Mouse (Mus musculus) megakaryocyte, embryonic 14.5 days (primary cell): ENCODE measurements around the gene Ccdc34. TPM values are rescaled to one million over a fixed set of nuclear protein-coding genes. Genes with fewer than 3 reads are reported as not detected.

Experiments
- H3K27me3 ChIP-seq: replicated peaks from 2 replicates; pipeline ENCODE3; 2012; ENCODE audit warnings: inconsistent platforms
- H3K36me3 ChIP-seq: replicated peaks from 2 replicates; pipeline ENCODE3; 2012; ENCODE audit warnings: low read length, inconsistent platforms, mixed read lengths
- H3K4me1 ChIP-seq: 2 replicates; pipeline ENCODE4 v1.6.1; 2012; ENCODE audit warnings: inconsistent platforms
- H3K4me3 ChIP-seq: replicated peaks from 2 replicates; pipeline ENCODE3; 2012; ENCODE audit warnings: moderate library complexity, mild to moderate bottlenecking, inconsistent platforms
- H3K9me3 ChIP-seq: 2 replicates; pipeline ENCODE4 v1.6.1; 2012; ENCODE audit warnings: inconsistent platforms
- FLI1 ChIP-seq: IDR thresholded peaks from 2 replicates; pipeline ENCODE4 v1.6.1; 2012; ENCODE audit warnings: low read length, inconsistent platforms, mixed read lengths
- GATA1 ChIP-seq: IDR thresholded peaks from 3 replicates; pipeline ENCODE4 v1.6.1; 2012; ENCODE audit warnings: mixed read lengths, low read length, inconsistent platforms, borderline replicate concordance
- polyA plus RNA-seq: library from polyadenylated mRNA; stranded (reverse); fragments of >175 nt; gene quantifications from 2 replicates; pipeline ENCODE4 v1.2.3, GENCODE M21; 2012; ENCODE audit warnings: low replicate concordance; ENCODE audit not compliant: insufficient read depth

Gene Ccdc34
- polyA plus RNA-seq, 1 experiment: 13.8 TPM

DNA sequence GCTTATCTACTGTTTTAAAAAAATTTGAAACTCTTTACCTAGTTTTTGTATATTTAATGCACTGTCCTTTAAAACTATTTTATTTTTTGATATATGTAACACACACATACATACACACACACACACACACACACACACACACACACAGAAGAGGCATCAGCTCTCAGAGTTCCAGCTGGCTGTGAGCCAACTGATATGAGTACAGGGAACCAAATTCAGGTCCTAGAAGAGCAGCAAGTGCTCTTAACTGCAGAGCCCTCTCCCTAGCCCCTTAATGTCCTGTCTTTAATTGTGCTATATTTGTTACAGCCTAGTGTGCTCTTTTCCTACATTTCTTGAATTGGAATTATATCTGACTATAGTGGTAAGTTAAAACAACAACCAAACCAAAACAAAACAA is 38.4 kb upstream of the Ccdc34 start:
- Histone ChIP-seq H3K9me3 (no peaks in the 10 kb centered on the region), H3K4me3 (no peak overlapping the region), H3K36me3 (no peaks in the 10 kb centered on the region), H3K4me1 (no peaks in the 10 kb centered on the region), H3K27me3 (no peaks in the 10 kb centered on the region)
- TF ChIP-seq GATA1: no peak
- TF ChIP-seq FLI1: no peak

DNA sequence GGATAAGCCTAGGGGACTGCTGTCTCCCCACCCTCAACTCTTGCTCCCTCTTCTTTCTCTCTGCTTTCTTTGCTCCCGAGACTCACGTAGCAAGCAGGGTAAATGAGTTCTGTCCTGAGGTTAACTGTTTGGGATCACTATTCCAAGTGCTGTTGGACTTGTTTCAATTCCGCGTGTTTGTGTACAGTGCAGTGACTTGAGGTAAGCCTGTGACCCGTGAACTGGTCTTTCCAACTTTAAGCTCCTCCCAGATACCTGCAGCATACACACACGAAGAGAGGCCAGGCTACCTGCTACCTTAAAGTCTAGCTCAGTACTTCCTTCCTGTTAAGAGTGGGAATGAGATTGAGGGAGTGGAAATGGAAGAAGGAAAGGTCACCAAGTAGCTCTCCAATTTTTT is 34.2 kb upstream of the Ccdc34 start:
- Histone ChIP-seq H3K36me3 (no peaks in the 10 kb centered on the region), H3K27me3 (no peaks in the 10 kb centered on the region), H3K4me1 (no peaks in the 10 kb centered on the region; the same call in 1 of the 2 replicates), H3K9me3 (no peaks in the 10 kb centered on the region; the same call in 1 of the 2 replicates), H3K4me3 (no peak overlapping the region)
- TF ChIP-seq GATA1 (no peak), FLI1 (no peak)

DNA sequence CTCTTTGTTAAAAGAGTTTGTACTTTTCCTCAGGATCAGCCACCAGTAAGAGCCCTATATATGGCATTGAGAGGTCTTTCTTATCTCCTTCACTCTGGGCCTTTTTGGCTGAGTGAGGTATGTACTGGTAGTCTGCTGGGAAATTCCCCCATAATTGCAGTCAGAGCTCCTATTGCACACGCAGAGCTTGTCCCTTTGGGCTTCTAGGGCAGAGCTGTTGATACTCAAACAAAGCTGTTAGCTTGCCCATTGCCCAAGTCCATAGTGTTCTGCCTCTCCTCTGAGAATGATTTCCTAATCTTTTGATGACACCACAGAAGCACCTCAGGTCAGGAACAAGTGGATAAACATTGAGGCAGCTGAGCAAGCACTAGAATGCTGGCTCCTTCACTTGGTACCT is 32.7 kb upstream of the Ccdc34 start:
- Histone ChIP-seq H3K27me3 (no peaks in the 10 kb centered on the region), H3K9me3 (no peaks in the 10 kb centered on the region; the same call in 1 of the 2 replicates), H3K4me3 (no peak overlapping the region), H3K4me1 (no peaks in the 10 kb centered on the region; the same call in 1 of the 2 replicates), H3K36me3 (no peaks in the 10 kb centered on the region)
- TF ChIP-seq GATA1 (no peak), FLI1 (no peak)

DNA sequence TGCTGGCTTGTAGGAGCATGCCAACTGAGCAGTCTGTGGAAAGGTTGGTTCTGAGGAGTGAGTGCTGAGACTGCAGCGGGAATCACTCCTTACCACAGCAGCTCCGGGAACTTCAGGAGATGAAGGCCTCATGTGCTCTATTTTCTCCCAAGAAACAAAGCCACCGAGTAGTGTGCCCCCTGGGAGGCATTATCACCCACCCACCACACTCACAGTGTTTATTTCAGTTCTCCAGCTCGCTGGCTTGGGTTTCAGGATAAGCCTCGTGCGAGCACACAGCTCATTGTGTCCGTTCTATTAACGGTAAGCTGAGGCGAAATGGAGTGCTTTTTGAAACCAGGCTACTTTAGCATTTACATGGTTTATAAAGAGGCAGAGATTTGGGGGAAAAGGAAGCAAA is 32.1 kb upstream of the Ccdc34 start:
- TF ChIP-seq FLI1 (no peak), GATA1 (no peak)
- no peaks in the 10 kb centered on the region for H3K27me3 ChIP-seq
- H3K9me3 ChIP-seq: no peaks in the 10 kb centered on the region; the same call in 1 of the 2 replicates
- no peaks in the 10 kb centered on the region; the same call in 1 of the 2 replicates for H3K4me1 ChIP-seq
- no peaks in the 10 kb centered on the region for H3K36me3 ChIP-seq
- no peak overlapping the region for H3K4me3 ChIP-seq

DNA sequence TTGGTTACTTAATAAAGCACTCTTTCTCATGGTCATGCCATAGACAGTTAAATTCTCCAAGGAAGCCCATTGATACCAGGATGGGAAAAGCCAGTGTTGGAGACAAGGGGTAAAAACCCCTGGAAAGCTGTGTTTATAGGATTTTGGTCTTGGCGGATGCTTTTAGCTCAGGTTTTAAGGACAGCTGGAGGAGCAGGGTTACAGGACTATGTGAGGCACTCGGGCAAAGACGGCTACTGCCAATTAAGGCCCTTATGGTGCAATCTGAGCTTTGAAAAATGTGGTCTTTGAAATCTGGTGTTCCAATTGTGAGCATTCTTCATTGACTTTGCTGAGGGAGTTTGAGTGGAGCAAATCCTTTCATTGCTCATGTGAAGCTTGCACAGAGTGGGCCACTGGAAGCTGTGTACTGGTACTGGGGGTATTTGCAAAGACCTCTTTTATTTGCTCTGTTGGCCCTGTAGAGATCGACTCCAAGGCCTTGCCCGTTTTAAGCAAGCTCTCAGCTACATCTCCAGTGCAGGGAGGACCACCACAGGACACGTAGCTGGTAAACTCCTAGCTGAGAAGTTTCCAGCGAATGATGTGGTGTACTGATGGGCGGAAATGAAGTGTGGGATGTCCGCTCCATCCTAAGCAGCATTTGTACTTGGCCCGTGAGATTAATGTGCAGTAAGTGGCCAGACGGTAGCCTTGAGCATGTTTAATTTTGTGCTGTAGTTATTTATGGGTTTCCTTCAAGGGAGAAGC is 31.4 kb upstream of the Ccdc34 start:
- H3K4me3 ChIP-seq: no peak overlapping the region
- H3K27me3 ChIP-seq: no peaks in the 10 kb centered on the region
- no peaks in the 10 kb centered on the region; the same call in 1 of the 2 replicates for H3K9me3 ChIP-seq
- no peaks in the 10 kb centered on the region; the same call in 1 of the 2 replicates for H3K4me1 ChIP-seq
- no peak for TF ChIP-seq GATA1
- TF ChIP-seq FLI1: no peak
- no peaks in the 10 kb centered on the region for H3K36me3 ChIP-seq

DNA sequence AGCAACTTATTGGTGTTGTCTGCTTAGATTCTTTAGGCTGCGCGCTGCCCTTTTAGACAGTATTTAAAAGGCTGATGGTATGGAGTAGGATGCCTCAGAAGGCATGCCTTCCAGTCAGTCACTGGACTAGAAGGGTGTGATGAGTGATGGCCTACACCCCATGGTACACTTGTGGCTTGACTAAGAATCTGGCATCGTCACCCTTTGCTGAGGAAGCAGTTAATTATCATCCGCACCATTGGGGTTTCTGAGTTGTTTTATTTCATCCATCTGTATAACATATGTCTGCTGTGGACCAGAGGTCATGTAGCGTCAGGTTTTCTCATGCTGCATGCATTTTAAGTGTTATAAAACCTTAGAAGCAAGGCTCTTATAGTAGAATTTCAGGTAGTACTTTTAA is 29.7 kb upstream of the Ccdc34 start:
- Histone ChIP-seq H3K36me3 (no peaks in the 10 kb centered on the region), H3K4me3 (no peak overlapping the region), H3K9me3 (no peaks in the 10 kb centered on the region; the same call in 1 of the 2 replicates), H3K27me3 (no peaks in the 10 kb centered on the region), H3K4me1 (no peaks in the 10 kb centered on the region; the same call in 1 of the 2 replicates)
- no peak for TF ChIP-seq FLI1
- TF ChIP-seq GATA1: no peak

DNA sequence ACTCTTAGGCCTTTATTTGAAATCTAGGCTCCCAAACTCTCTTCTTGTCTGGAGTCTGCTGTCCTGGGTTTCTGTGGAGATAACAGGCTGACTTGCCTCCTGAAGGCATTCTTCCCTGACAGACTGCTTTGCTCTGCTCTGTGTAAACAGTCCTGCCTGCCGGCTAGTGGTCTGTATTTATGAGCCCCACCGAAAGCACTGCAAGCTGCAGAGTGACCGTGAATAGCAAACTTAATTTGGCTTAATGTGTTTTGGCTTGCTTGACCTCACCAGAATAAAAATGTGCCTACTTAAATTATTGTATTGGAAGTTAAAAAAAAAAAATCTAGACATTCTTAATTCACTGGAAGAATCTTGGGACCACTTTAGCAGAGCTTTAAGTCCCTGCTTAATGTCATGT is 28.4 kb upstream of the Ccdc34 start:
- no peaks in the 10 kb centered on the region for H3K36me3 ChIP-seq
- H3K4me1 ChIP-seq: no peaks in the 10 kb centered on the region; the same call in 1 of the 2 replicates
- H3K9me3 ChIP-seq: no peaks in the 10 kb centered on the region; the same call in 1 of the 2 replicates
- H3K27me3 ChIP-seq: no peaks in the 10 kb centered on the region
- no peak for TF ChIP-seq GATA1
- H3K4me3 ChIP-seq: no peak overlapping the region

DNA sequence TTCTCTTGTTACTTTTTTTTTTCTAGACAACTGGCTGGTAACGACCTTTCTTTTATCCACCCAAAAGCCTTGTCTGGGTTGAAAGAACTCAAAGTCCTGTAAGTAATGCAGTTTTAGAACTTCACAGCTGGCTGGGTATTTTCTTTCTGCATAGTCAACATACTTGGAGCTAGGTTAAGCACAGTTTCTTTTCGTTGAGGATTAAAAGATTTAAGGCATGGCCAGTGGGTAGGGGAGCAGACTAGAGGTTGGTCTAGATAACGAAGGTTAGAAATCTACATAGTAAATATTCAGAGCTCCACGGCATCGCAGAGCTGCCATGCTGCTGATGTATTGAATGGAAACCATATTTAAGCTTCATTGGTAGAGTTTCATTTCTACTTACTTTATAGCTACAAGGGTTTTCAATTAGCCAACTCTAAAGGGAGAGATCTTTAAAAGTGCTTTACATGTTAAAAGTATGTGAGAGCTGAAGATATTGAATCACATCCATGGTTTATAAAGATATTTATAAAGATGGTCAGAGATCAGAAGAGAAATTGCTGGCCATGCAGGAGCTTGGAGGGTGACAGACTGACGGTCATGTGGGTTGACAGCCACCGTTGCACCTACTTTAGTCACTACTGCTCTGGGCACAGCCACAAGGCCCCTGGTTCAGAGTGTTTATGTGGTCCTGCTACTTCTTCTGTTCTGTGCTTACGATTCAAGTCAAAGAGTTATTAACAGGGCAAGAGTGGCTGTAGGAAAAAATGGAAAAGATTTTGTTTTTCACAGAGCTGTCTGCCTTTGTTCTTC is 27.7 kb upstream of the Ccdc34 start:
- Histone ChIP-seq H3K27me3 (no peaks in the 10 kb centered on the region), H3K36me3 (no peaks in the 10 kb centered on the region), H3K9me3 (no peaks in the 10 kb centered on the region; the same call in 1 of the 2 replicates), H3K4me3 (no peak overlapping the region), H3K4me1 (no peaks in the 10 kb centered on the region; the same call in 1 of the 2 replicates)
- no peak for TF ChIP-seq GATA1
- TF ChIP-seq FLI1: no peak

DNA sequence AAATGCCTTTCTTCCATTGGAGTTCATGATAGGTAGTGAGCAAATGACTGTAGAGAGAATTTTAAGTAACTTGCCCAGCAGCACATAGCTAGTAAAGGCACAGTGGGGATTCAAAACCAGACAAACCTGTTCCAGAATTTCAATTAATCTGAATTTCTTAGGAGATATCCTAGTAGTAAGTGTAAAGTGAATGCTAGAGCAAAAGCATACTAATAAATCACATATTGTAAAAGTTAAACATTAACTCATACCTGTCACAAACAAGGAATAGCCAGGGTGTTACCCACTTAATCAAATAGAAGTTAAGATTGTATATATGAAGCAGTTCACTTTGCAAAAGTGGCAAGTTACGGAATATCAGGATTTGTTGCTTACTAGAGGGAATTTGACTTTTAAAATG is 25.9 kb upstream of the Ccdc34 start:
- TF ChIP-seq FLI1: no peak
- TF ChIP-seq GATA1: no peak
- Histone ChIP-seq H3K27me3 (no peaks in the 10 kb centered on the region), H3K36me3 (no peaks in the 10 kb centered on the region), H3K9me3 (no peaks in the 10 kb centered on the region), H3K4me1 (peaks cover 3% of the 10 kb centered on the region; the same call in 1 of the 2 replicates), H3K4me3 (no peak overlapping the region)
